Mouse (Mus musculus) small intestine, adult 2 months (tissue): Measurements from ENCODE around the gene Boc.

Source experiments
- CTCF ChIP-seq: fragments of 200-500 bp; IDR thresholded peaks from 2 replicates; pipeline ENCODE4 v1.5.1; 2012; ENCODE audit warnings: low read depth, mild to moderate bottlenecking, control low read depth, inconsistent platforms, low read length, moderate library complexity, mixed read lengths; ENCODE audit not compliant: insufficient replicate concordance, insufficient read length; ENCODE audit errors: extremely low read depth
- POLR2A ChIP-seq: fragments of 200-500 bp; IDR thresholded peaks from 2 replicates; pipeline ENCODE4 v1.6.1; 2012; ENCODE audit warnings: low read depth, mild to moderate bottlenecking, control low read depth, inconsistent platforms, low read length, moderate library complexity

DNA sequence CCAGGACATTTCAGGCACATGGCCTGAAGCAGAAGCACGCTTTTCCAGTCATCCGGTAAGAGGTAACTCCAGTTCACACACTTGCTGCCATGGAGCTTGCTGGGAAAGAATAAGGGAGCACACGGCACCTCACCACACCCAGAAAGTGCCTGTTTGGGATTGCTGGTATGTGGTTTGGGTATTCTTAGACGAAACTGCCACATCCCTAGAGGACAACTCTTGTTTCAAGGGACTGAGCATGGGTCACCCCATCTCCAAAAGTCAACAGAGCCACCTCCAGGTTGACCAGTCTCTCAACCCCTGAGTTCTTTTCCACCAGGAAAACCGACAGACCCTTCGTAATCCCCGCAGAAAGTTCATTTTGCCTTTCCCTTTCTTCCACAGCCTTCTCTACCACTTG, 1.6 kb downstream of the Boc start:
- TF ChIP-seq POLR2A (no peak), CTCF (no peak)
